Mouse (Mus musculus): ENCODE measurements around the gene Abraxas1.

DNA sequence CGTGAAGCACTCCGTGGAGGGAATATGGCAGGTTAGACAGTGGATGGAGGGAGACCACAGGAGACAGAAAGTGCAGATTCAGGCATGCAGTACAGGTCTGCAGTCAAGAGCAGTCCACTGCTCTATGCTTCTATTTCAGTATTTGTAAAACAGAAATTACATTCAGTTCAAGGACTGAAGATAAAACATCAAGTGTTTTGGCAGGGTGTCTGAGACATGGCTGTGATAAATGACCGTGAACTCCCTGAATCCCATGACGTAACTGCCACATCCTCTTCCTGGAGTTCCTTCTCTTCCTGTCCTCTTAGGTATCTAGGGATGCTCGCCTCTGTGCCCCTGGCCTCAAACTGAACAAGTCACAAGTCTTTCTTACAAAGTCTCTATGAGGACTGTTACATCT, 43.9 kb downstream of the Abraxas1 start:
- TF ChIP-seq CTCF (IDR thresholded peaks at IDR 0.05; ENCODE audit: low read depth, low read length) (no peak), TAL1 (conservative IDR thresholded peaks at IDR 0.05; ENCODE audit: low read depth, low read length) (no peak)

Data from G1E (cell line).